Mouse (Mus musculus): ENCODE data around the gene Chd9.

Gene Chd9

GRCm38 (mm10) chr8:90828181-90828986, at the start of gene Chd9:
Gene Chd9, plus strand, starts transcription at chr8:90828352.
- peak; percentile 93 to 96 for DNase-seq (ENCODE audit: low spot score in 2 of 2)

GRCm38 (mm10) chr8:90791616-90792015, 36.5 kb upstream of the Chd9 start:
- no peak for DNase-seq (ENCODE audit: low spot score in 2 of 2)

GRCm38 (mm10) chr8:90793710-90794109, 34.4 kb upstream of the Chd9 start:
- DNase-seq (ENCODE audit: low spot score in 2 of 2) = peak; percentile 32 to 59

GRCm38 (mm10) chr8:90794990-90795861, 32.9 kb upstream of the Chd9 start:
- DNase-seq (ENCODE audit: low spot score in 2 of 2) = peak; percentile 62 to 67

- DNase-seq (ENCODE audit: low spot score in 2 of 2) = no peak
Measured at GRCm38 (mm10) chr8:90799473-90799872, 28.7 kb upstream of the Chd9 start.

GRCm38 (mm10) chr8:90813602-90814320, 14.4 kb upstream of the Chd9 start:
- DNase-seq (ENCODE audit: low spot score in 2 of 2) = no peak

- DNase-seq (ENCODE audit: low spot score in 2 of 2) = no peak
Measured at GRCm38 (mm10) chr8:90816061-90816882, 11.9 kb upstream of the Chd9 start.

- no peak for DNase-seq (ENCODE audit: low spot score in 2 of 2)
Measured at GRCm38 (mm10) chr8:90817293-90817692, 10.9 kb upstream of the Chd9 start, which contains the start of gene Gm19935. Gene Gm19935, minus strand, starts transcription at chr8:90817393.

- no peak for DNase-seq (ENCODE audit: low spot score in 2 of 2)
Measured at GRCm38 (mm10) chr8:90819561-90820320, 8.4 kb upstream of the Chd9 start.

- no peak for DNase-seq (ENCODE audit: low spot score in 2 of 2)
Measured at GRCm38 (mm10) chr8:90820321-90820696, 7.8 kb upstream of the Chd9 start.

- DNase-seq (ENCODE audit: low spot score in 2 of 2) = peak; percentile 60 to 78
Measured at GRCm38 (mm10) chr8:90822443-90822842, 5.7 kb upstream of the Chd9 start.

GRCm38 (mm10) chr8:90825459-90825871, 2.7 kb upstream of the Chd9 start:
- DNase-seq (ENCODE audit: low spot score in 2 of 2) = no peak

GRCm38 (mm10) chr8:90828987-90829740, 1.0 kb downstream of the Chd9 start:
- peak; percentile 41 to 46 for DNase-seq (ENCODE audit: low spot score in 2 of 2)

GRCm38 (mm10) chr8:90829825-90830224, 1.7 kb downstream of the Chd9 start:
- no peak for DNase-seq (ENCODE audit: low spot score in 2 of 2)

GRCm38 (mm10) chr8:90830980-90831379, 2.8 kb downstream of the Chd9 start:
- peak in 1 of 2 experiments; percentile 26 for DNase-seq (ENCODE audit: low spot score in 2 of 2)

- peak; percentile 32 to 35 for DNase-seq (ENCODE audit: low spot score in 2 of 2)
Measured at GRCm38 (mm10) chr8:90832576-90833289, 4.6 kb downstream of the Chd9 start.

GRCm38 (mm10) chr8:90833628-90834320, 5.6 kb downstream of the Chd9 start:
- DNase-seq (ENCODE audit: low spot score in 2 of 2) = peak; percentile 44 to 56

GRCm38 (mm10) chr8:90834321-90834672, 6.1 kb downstream of the Chd9 start:
- DNase-seq (ENCODE audit: low spot score in 2 of 2) = no peak
